9 mouse cellular contexts compared by ENCODE assay signal in the genomic region with DNA sequence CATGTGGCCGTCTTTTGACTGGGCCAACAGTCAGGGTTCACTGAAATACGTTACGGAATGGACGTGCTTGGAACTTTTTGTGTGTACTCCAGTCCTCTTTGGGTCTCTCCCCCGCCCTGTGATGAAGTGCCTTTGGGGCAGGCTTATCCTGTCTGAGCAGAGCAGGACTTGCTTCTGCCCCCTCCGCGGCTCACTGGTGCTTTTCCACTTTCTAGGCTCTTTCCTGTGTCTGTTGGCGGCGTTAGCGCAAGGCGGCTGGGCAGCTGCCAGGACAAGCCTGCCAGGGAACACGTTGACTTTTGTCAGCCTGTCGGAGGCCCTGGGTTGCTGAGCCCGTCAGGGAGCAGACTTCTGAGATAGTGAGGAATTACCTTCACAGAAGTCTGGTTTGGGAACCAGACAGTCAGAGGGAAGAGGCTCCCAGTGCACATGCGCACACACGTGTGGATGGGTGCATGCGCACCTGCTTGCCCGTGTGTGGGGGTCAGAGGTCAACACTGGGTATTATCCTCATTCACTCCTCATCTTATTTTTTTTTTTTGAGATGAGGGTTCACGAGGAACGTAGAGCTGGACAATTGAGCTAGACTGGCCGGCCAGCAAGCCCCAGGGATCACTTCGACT. TPM values are rescaled to one million over a fixed set of nuclear protein-coding genes. Genes with fewer than 3 reads are reported as not detected.
DNase-seq lines count a peak whose midpoint lies in the region; ATAC-seq and TF ChIP-seq lines count a peak whose summit lies in the region.
"Had no signal": no experiment of that assay in that cellular context is flagged by ENCODE, and none has a peak within 500 bp of the region (broad histone marks: within the 10 kb centered on the region; RNA-seq: fewer than 3 reads in every experiment).

No protein-coding gene starts in this region.

- no peak overlapping the region for H3K27ac ChIP-seq in hindbrain, postnatal 0 days
- H3K27ac ChIP-seq in lung, embryonic 14.5 days (ENCODE audit: low read depth), result no peak overlapping the region

- WGBS in hindbrain, postnatal 0 days, result 43% methylated on average over 22 of the region's 22 CpGs
- WGBS in lung, embryonic 14.5 days, result 45% methylated on average over 22 of the region's 22 CpGs

- ATAC-seq in hindbrain, postnatal 0 days, result peak; percentile 38; the same call in 1 of the 2 replicates
- peak; percentile 55; the same call in 1 of the 2 replicates for ATAC-seq in lung, embryonic 14.5 days (ENCODE audit: insufficient read depth)

- H3K4me2 ChIP-seq in hindbrain, postnatal 0 days (ENCODE audit: low read depth, low read length), result peak overlapping the region; percentile 38
- peak overlapping the region; percentile 23; the same call in 1 of the 2 replicates for H3K4me2 ChIP-seq in lung, embryonic 14.5 days

- H3K4me3 ChIP-seq in hindbrain, postnatal 0 days (ENCODE audit: low read length), result no peak overlapping the region
- H3K4me3 ChIP-seq in lung, embryonic 14.5 days (ENCODE audit: low read depth, low read length), result no peak overlapping the region

- no peak overlapping the region for H3K9ac ChIP-seq in hindbrain, postnatal 0 days (replicated peaks; ENCODE audit: low read length)
- H3K9ac ChIP-seq in lung, embryonic 14.5 days, result peak overlapping the region; percentile 23; the same call in 1 of the 2 replicates

- peak; percentile 50 to 75 for DNase-seq in left cerebral cortex, adult 18-20 months (ENCODE audit: low spot score in 2 of 2)
- DNase-seq in left cerebral cortex, adult 8-10 months (ENCODE audit: low spot score in 2 of 2), result no peak
- DNase-seq in adrenal gland, postnatal 25 days, result peak; percentile 83
- peak; percentile 54 for DNase-seq in gastrocnemius, postnatal 10 days
- peak; percentile 62 for DNase-seq in hindbrain, postnatal 0 days (ENCODE audit: low spot score)
- peak; percentile 64 for DNase-seq in lung, embryonic 14.5 days
- peak; percentile 59 to 76 for DNase-seq in urinary bladder, postnatal 36 days (ENCODE audit: low spot score in 2 of 2)
- no peak for DNase-seq in embryo, embryonic 10 days (ENCODE audit: low spot score)

- peaks cover 11% of the 10 kb centered on the region; the same call in 1 of the 2 replicates for H3K36me3 ChIP-seq in hindbrain, postnatal 0 days (ENCODE audit: insufficient read depth, low read length)
- peaks cover 13% of the 10 kb centered on the region for H3K36me3 ChIP-seq in lung, embryonic 14.5 days (ENCODE audit: insufficient read depth)

- no peaks in the 10 kb centered on the region for H3K4me1 ChIP-seq in hindbrain, postnatal 0 days (ENCODE audit: insufficient read depth, low read length)
- no peaks in the 10 kb centered on the region for H3K4me1 ChIP-seq in lung, embryonic 14.5 days (ENCODE audit: insufficient read depth)

- no peaks in the 10 kb centered on the region for H3K27me3 ChIP-seq in hindbrain, postnatal 0 days (ENCODE audit: insufficient read depth, low read length)
- H3K27me3 ChIP-seq in lung, embryonic 14.5 days (ENCODE audit: insufficient read depth, low read length), result no peaks in the 10 kb centered on the region

- H3K9me3 ChIP-seq in hindbrain, postnatal 0 days (ENCODE audit: low read length), result no peaks in the 10 kb centered on the region
- no peaks in the 10 kb centered on the region for H3K9me3 ChIP-seq in lung, embryonic 14.5 days (ENCODE audit: low read depth, low read length)
- H3K9me3 ChIP-seq: G1E had no signal

- no peak for TF ChIP-seq CTCF in hindbrain, postnatal 0 days (IDR thresholded peaks at IDR 0.05; ENCODE audit: low read depth)
- TF ChIP-seq CTCF in lung, embryonic 14.5 days (IDR thresholded peaks at IDR 0.05; ENCODE audit: low read depth), result no peak

RNA-seq across cellular contexts. Expression of a gene that starts 8.5 kb away (rescaled TPM):
- 10 to 100 TPM; 56.0 to 59.9 TPM for total RNA-seq in left cerebral cortex, adult 18-20 months (2021)
- 10 to 100 TPM; 56.2 to 58.6 (median 58.4) TPM for total RNA-seq in left cerebral cortex, adult 8-10 months (2022)
- 48.8 and 55.9 TPM in 2 replicates for total RNA-seq in adrenal gland, postnatal 25 days (2021)
- 10 to 100 TPM; 29.1 to 32.7 TPM for total RNA-seq in gastrocnemius, postnatal 10 days (2021)
- 40.8 and 47.2 TPM in 2 replicates for total RNA-seq in hindbrain, postnatal 0 days (2014; rRNA removed)
- polyA plus RNA-seq in hindbrain, postnatal 0 days (2015; fragmentation: Nextera tagmentation; extraction: Ambion mirVana), result 63.7 and 65.4 TPM in 2 replicates
- 57.5 and 63.0 TPM in 2 replicates for polyA plus RNA-seq in lung, embryonic 14.5 days (2014; fragmentation: Nextera tagmentation; extraction: Ambion mirVana)

Comparison
In these comparisons a context has a peak if more than half of its experiments do, and no peak if none do; other contexts are left out.
1. DNase-seq: peak in left cerebral cortex, adult 18-20 months (2 of 2), adrenal gland, postnatal 25 days (single experiment), gastrocnemius, postnatal 10 days (single experiment), hindbrain, postnatal 0 days (single experiment), lung, embryonic 14.5 days (single experiment) and urinary bladder, postnatal 36 days (2 of 2); none in left cerebral cortex, adult 8-10 months (0 of 2) and embryo, embryonic 10 days (single experiment).